Mouse (Mus musculus) gastrocnemius, adult 18-20 months (tissue): ENCODE data around the gene Slk. TPM values are rescaled to one million over a fixed set of nuclear protein-coding genes. Genes with fewer than 3 reads are reported as not detected.
A peak's percentile ranks its signal among the peaks of the same experiment; 100 is the strongest.

Source experiments
- DNase-seq: peaks from one replicate; pipeline ENCODE4 v3.0.0; 2021; ENCODE audit warnings: low spot score
- long read RNA-seq, 2 experiments: library from polyadenylated mRNA; stranded (forward); transcript quantifications; one replicate each; pipeline ENCODE4 v2.0.0; 2021
- total RNA-seq, 2 experiments: library from RNA; stranded (reverse); gene quantifications; 2 replicates each; pipeline ENCODE4 v1.2.3; 2021

The Slk gene
- 10 to 100 TPM; 27.2 to 35.6 TPM for total RNA-seq
- long read RNA-seq, experiment 1, full-length matches to known transcripts: 7 of 20 reads
- long read RNA-seq, experiment 1, partial matches to known transcripts: 8 of 20 reads
- long read RNA-seq, experiment 1, other reads (novel, unspliced or antisense): 5 of 20 reads
- long read RNA-seq, experiment 2, full-length matches to known transcripts: 11 of 19 reads
- long read RNA-seq, experiment 2, partial matches to known transcripts: 5 of 19 reads
- long read RNA-seq, experiment 2, other reads (novel, unspliced or antisense): 3 of 19 reads

GRCm38 (mm10) chr19:47579225-47579787 lies at the start of gene Slk:
TSS of gene Slk (plus strand) at chr19:47579678.
- DNase-seq: peak; percentile 76

DNA sequence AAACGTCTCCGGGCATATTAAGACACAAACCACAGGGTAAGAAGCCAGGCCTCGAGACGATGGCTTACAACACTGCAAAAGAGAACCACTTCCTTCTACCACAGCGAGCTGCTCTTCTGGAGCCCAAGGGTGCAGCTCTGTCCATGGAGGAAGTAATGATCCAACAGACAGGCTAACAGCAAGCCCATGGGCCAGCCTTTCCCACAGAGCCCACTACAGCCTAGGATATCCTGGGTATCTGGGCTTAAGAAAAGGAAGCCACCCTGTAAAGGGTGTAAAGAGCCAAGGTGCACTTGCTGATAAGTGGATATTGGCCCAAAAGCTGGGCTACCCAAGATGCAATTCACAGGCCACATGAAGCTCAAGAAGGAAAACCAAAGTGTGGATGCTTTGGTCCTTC lies 48.2 kb upstream of the Slk start:
- no peak for DNase-seq

DNA sequence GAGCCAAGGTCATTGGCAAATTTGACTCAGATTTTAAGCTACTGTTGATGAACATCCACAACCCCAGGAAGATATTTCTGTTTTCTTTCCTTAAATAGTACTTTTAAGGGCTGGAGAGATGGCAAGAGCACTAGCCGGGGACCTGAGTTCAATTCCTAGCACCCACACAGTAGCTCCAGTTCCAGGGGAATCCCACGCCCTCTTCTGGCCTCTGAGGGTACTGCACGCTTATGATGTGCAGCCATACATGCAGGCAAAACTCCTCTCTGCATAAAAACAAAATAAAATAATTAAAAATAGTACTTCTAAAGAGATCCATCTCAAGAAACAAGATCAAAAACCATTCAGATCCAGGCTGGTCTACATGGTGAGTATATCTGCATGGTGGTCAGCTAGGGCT lies 47.0 kb upstream of the Slk start:
- no peak for DNase-seq

DNA sequence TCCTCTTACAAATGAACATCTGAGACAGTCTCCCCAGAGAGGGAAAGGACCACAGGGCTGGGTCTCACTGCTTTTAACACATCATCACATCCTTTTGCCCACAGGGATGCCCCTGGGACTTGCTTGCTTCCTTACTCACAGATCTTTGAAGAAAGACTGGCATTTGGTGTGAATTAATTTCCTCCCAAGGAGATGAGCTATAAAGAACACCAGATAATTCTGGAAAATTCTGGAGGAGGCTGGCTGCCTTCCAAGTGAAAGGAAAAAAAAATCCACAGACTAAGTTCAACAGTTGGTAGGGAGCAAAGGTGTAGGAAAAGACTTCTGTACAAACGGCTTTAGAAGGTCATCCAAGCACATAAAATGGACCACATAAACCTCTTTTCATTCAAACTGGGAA lies 45.3 kb upstream of the Slk start:
- no peak for DNase-seq

GRCm38 (mm10) chr19:47536521-47537299 lies 42.8 kb upstream of the Slk start:
- peak; percentile 99 for DNase-seq

- DNase-seq: peak; percentile 22
Measured at GRCm38 (mm10) chr19:47537300-47537792, 42.1 kb upstream of the Slk start, which contains the start of gene Stn1. TSS of gene Stn1 (minus strand) at chr19:47537507.

DNA sequence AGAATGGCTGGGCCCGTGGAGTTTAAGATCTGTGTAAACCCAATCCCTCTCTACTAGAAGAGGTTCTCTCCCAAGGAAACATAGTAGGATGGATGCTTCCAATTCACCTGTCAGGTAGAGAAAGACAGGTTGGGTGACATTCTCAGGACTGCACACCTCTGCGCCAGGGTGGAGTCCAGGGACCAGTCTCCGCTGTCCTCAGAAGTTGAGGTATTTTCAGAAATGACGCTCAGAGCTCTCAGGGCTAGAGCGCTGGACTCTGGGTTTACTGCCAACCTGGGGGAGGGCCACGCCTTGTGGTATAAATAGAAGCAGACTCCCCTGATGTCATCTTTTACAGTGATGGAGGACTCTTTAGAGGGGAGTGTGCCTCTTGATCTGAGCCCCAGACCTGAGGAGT lies 41.6 kb upstream of the Slk start:
- peak; percentile 43 for DNase-seq

DNA sequence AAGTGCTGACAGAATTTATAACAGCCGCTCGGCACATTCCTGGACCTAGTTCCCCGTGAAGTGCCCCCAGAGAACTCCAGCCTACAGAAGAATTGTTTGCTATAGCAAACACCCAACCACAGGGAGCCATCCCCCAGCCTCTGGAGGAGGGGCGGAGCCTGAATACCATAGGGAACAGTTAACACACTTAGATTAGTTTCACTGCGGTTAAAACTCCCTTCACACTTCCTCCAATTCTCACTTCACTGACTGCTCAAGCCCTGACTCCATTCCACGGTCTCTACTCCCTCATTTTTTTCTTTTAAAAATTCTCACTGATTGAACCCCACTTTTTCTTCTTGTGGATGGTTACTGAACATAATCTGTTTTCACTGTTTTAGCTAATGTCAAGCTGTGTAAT lies 40.7 kb upstream of the Slk start:
- DNase-seq: no peak

DNA sequence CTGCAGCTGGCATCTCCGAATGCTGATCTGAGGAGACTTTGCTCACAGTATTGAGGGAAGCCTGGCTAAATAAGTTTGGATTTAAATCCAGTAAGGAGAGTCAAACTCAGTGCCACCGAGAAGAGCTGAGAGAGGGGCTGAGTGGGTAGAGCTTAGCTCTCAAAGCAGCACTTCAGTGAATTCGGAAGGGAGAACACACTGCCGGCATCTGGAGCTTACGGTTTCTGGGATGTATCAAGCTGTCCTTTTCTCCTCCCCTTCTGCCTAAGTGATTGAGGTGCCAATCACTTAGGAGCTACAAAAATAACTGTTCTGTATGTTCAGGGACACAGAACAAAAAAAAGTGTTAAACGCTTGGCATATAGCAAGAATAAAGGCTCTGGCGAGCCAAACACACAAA lies 37.0 kb upstream of the Slk start:
- no peak for DNase-seq

- DNase-seq: no peak
Measured at GRCm38 (mm10) chr19:47545055-47545454, 34.4 kb upstream of the Slk start.

GRCm38 (mm10) chr19:47545528-47545927 lies 34.0 kb upstream of the Slk start:
- DNase-seq: no peak

DNA sequence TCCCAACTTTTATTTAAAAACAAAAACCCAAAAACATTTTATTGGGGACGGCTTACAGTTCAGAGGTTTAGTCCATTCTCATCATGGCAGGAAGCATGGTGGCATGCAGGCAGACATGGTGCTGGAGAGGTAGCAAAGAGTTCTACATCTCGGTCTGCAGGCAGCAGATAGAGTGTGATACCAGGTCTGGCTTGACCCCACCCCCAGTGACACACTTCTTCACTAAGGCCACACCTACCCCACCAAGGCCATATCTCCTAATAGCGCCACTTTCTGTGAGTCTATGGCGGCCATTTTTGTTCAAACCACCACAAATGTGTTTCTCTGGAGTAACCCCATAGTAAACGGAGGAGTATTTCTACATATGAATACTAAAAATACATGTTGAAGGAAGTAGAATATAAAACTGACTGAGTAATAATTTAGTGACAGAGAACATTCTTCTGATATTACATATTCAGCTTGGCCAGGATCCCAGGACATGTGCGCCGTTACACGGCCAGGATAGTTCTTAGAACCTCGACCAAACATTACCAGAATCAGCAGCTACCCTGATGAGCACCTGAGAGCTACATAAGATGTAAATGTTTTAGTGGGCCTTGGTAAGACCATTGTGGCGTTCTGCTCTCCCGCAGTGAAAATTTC lies 30.9 kb upstream of the Slk start:
- DNase-seq: no peak

- no peak for DNase-seq
Measured at GRCm38 (mm10) chr19:47549174-47549573, 30.3 kb upstream of the Slk start.

DNA sequence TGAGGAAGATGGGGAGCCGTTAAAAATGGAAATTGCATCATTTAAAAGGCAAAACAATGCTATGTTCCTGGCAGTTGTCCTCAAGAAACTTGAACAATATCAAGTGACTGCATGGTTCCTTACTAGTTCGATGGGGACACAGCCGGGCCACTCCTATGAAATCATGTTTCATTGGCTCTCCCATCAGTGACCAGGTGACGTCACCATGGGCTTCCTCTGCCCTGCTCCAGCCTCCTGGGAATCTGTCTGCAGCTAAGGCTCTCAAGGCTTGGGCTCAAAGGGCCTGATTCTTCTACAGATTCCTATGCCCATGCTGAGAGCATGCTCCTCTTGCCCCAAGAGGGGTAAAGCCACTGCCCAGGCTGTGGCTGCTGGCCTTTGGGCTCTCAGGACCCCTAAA lies 29.9 kb upstream of the Slk start:
- DNase-seq: no peak

GRCm38 (mm10) chr19:47559145-47559544 lies 20.3 kb upstream of the Slk start:
- DNase-seq: no peak

DNA sequence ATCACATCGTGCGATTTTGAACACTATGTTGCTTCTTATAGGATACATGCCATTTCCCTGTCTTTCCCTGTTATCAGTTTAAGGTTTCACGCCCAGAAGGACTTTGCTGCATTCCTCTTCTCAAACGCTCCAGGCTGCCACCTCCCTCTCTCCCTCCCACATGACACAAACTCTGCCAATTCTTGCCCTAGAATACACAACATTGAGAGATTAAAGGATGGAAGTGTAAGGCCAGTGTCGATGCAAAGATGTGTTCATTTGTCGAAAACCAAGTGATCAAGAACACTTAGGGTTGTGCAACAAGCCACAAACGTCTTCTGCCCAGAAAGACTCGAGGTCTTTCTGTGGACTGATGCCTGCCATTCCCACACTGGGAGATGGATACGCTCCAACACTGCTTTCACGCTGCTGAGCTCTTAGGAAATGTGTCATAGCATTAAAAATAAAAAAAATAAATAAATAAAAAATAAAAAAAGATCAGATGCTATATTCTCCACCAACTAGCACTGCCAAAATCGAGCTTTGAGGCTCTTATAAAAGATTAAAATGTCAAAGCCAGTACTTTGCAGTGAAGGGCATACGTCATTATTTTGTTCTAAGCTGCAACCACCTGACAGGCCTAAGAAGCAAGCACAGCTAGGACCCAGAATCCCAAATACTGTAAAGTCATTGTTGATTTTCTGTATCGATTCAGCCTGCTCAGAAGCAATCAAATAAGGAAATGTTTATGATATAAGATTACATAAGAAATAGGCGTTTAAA lies 19.5 kb upstream of the Slk start:
- DNase-seq: no peak

- no peak for DNase-seq
Measured at GRCm38 (mm10) chr19:47560544-47561161, 18.8 kb upstream of the Slk start.

DNA sequence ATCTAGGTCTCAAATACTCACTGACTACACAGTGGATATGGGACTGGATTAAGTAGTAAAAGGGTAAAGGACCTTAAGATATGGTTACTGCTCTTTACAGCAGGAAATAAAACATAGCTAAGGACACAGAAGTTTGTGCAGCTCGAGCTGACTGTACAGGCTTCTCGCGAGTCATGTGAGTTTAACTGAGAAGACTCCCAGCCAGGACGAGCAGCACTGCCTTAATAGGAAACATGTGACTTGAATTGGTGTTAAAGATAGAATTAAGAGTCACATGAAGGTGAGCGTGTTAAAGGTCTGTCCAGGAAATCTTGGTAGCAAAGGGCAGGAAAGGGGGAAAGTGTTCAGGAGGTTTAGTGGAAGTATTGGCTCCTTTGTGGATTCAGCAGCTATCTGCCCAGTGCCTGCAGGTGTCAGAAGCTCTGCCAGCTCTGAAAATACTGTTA lies 17.5 kb upstream of the Slk start:
- DNase-seq: peak; percentile 38

- no peak for DNase-seq
Measured at GRCm38 (mm10) chr19:47563715-47564114, 15.8 kb upstream of the Slk start.

DNA sequence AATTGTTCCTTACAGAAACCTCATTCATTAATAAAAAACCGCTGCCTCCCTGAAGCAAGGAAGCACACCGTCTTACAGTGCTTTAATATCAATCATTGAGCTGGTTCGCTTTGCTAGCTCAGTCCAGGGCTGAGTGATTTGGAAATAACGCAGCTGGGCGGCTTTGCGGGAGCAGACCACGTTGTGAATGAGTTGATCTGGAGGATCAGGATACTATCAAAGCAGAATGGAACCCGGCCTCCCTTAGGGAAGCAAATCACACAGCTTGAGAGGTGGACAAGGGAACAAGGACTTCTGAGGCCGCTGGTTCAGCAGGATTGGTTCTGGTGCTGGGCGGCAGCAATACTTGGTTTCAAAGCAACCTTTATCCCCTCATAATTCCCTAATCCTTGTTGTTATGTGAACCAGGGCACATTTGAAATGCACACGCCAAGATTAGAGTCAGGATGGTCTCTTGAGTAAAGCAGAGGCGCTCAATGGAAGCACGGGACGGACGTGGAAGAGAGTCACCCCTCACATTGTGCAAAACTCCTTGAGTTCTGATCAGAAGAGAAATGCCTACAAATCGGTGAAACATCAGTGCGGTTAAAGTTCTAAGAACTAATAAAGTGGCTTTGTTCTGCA lies 14.3 kb upstream of the Slk start:
- DNase-seq: no peak
